Mouse (Mus musculus) myocyte (in vitro differentiated cells): Measurements from ENCODE around the gene Fbf1.

Experiments used
- E2F4 ChIP-seq: IDR thresholded peaks from one replicate; pipeline ENCODE4 v1.6.1; 2011; ENCODE audit warnings: mild to moderate bottlenecking, control low read depth, moderate library complexity; ENCODE audit not compliant: insufficient read depth
- MAX ChIP-seq: IDR thresholded peaks from one replicate; pipeline ENCODE4 v1.6.1; 2011; ENCODE audit warnings: low read depth, mild to moderate bottlenecking, control low read depth
- MYOD1 ChIP-seq, 3 experiments: IDR thresholded peaks; one replicate each; pipeline ENCODE4 v1.6.1; 2011; ENCODE audit warnings: control low read depth in 2 of 3, low read depth in 2 of 3, mild to moderate bottlenecking in 2 of 3, moderate library complexity in 1 of 3; ENCODE audit not compliant: insufficient read length in 2 of 3, control insufficient read depth in 1 of 3
- MYOG ChIP-seq, 3 experiments: IDR thresholded peaks; one replicate each; pipeline ENCODE4 v1.6.1; 2011; ENCODE audit warnings: control low read depth in 2 of 3, low read depth in 2 of 3, mild to moderate bottlenecking in 2 of 3; ENCODE audit not compliant: insufficient read length in 2 of 3, control insufficient read depth in 1 of 3, insufficient read depth in 1 of 3
- POLR2A ChIP-seq: IDR thresholded peaks from one replicate; pipeline ENCODE4 v1.6.1; 2011; ENCODE audit warnings: low read depth, mild to moderate bottlenecking, control low read depth, moderate library complexity; ENCODE audit not compliant: insufficient read length
- POLR2AphosphoS2 ChIP-seq: IDR thresholded peaks from one replicate; pipeline ENCODE4 v1.6.1; 2011; ENCODE audit warnings: low read depth, control low read depth; ENCODE audit not compliant: insufficient read length
- REST ChIP-seq: IDR thresholded peaks from one replicate; pipeline ENCODE4 v1.6.1; 2011; ENCODE audit warnings: mild to moderate bottlenecking, control low read depth, moderate library complexity; ENCODE audit not compliant: insufficient read depth, insufficient read length
- TCF12 ChIP-seq: IDR thresholded peaks from one replicate; pipeline ENCODE4 v1.6.1; 2011; ENCODE audit warnings: mild to moderate bottlenecking, control low read depth; ENCODE audit not compliant: poor library complexity, insufficient read depth, severe bottlenecking
- USF1 ChIP-seq: IDR thresholded peaks from one replicate; pipeline ENCODE4 v1.6.1; 2011; ENCODE audit warnings: low read depth, mild to moderate bottlenecking, control low read depth, moderate library complexity

DNA sequence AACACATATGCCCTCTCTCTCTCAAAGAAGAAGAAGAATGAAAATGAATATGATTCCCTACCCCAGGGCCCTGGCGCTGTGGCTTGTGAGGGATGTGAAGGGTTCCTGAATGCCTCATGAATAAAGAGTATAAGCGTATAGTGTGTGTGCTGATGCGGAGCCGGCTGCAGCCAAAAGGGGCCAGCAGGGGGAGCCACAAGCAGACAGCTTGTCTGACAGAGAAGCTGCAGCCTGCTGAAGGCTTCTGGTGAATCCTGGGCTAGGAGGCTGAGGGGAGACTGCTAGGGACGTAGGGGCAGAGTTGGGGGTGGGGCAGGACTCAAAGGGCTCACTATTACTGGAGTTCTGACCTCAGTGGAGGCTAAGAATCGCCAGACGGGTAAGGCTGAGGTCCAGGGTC, 47.2 kb upstream of the Fbf1 start:
- no peak for TF ChIP-seq POLR2A
- TF ChIP-seq MAX: no peak
- TF ChIP-seq MYOD1 (IDR thresholded peaks at IDR 0.05; ENCODE audit: control insufficient read depth in 1 of 3, insufficient read length in 2 of 3, low read depth in 2 of 3): no peak
- TF ChIP-seq POLR2AphosphoS2: no peak
- no peak for TF ChIP-seq TCF12
- TF ChIP-seq USF1: no peak
- TF ChIP-seq E2F4: no peak
- no peak for TF ChIP-seq MYOG (IDR thresholded peaks at IDR 0.05; ENCODE audit: control insufficient read depth in 1 of 3, insufficient read depth in 1 of 3, insufficient read length in 2 of 3, low read depth in 2 of 3)
- no peak for TF ChIP-seq REST
